Mouse (Mus musculus) olfactory bulb, adult 2 months (tissue): ENCODE results near the gene Pde4b.

Source experiments
- CTCF ChIP-seq: fragments of 200-500 bp; IDR thresholded peaks from 2 replicates; pipeline ENCODE4 v1.5.1; 2012; ENCODE audit warnings: low read depth, mild to moderate bottlenecking, low read length, moderate library complexity; ENCODE audit not compliant: insufficient read depth
- POLR2A ChIP-seq: fragments of 200-500 bp; IDR thresholded peaks from 2 replicates; pipeline ENCODE4 v1.6.1; 2012; ENCODE audit warnings: mild to moderate bottlenecking, low read depth, low read length, moderate library complexity; ENCODE audit not compliant: insufficient read depth

GRCm38 (mm10) chr4:102233633-102234032, 146.3 kb downstream of the Pde4b start:
- no peak for TF ChIP-seq POLR2A
- TF ChIP-seq CTCF: no peak
